Comparison of ENCODE assay signal across 10 mouse cellular contexts in genomic region chr1:152640195-152640981, GRCm38 (mm10).
A peak's percentile ranks its signal among the peaks of the same experiment; 100 is the strongest.
DNase-seq lines count a peak whose midpoint lies in the region; ATAC-seq lines count a peak whose summit lies in the region.
"Had no signal": no experiment of that assay in that cellular context is flagged by ENCODE, and none has a peak within 500 bp of the region (broad histone marks: within the 10 kb centered on the region; RNA-seq: fewer than 3 reads in every experiment).

No protein-coding gene starts in this region.

- WGBS in hindbrain, embryonic 10.5 days = 83% methylated on average over 11 of the region's 11 CpGs
- 72% methylated on average over 11 of the region's 11 CpGs for WGBS in hindbrain, embryonic 12.5 days
- WGBS in heart, embryonic 11.5 days (ENCODE audit: insufficient replicate concordance) = 43% methylated on average over 11 of the region's 11 CpGs
- 57% methylated on average over 11 of the region's 11 CpGs for WGBS in kidney, embryonic 16.5 days
- 55% methylated on average over 11 of the region's 11 CpGs for WGBS in limb, embryonic 12.5 days

- no peaks in the 10 kb centered on the region for H3K36me3 ChIP-seq in hindbrain, embryonic 10.5 days
- H3K36me3 ChIP-seq in hindbrain, embryonic 12.5 days = no peaks in the 10 kb centered on the region
- H3K36me3 ChIP-seq in heart, embryonic 11.5 days (ENCODE audit: control insufficient read depth, insufficient read depth, low read length) = no peaks in the 10 kb centered on the region
- H3K36me3 ChIP-seq in kidney, embryonic 16.5 days (ENCODE audit: insufficient read depth, low read length) = no peaks in the 10 kb centered on the region
- no peaks in the 10 kb centered on the region for H3K36me3 ChIP-seq in limb, embryonic 12.5 days
- H3K36me3 ChIP-seq: neural tube, embryonic 12.5 days had no signal

- DNase-seq in hindbrain, embryonic 10.5 days (ENCODE audit: low spot score) = no peak
- peak; percentile 69 to 83 for DNase-seq in cerebellum, postnatal 4 days (ENCODE audit: low spot score in 2 of 2)
- DNase-seq in right cerebral cortex, postnatal 25 days = peak; percentile 40
- DNase-seq in spleen, postnatal 4 days (ENCODE audit: low spot score in 2 of 2) = no peak

- 0 out of 2 replicates have a peak, but pooled peaks cover 3% of the 10 kb centered on the region for H3K27me3 ChIP-seq in hindbrain, embryonic 10.5 days (ENCODE audit: insufficient read depth, poor library complexity, severe bottlenecking)
- no peaks in the 10 kb centered on the region for H3K27me3 ChIP-seq in hindbrain, embryonic 12.5 days
- no peaks in the 10 kb centered on the region for H3K27me3 ChIP-seq in heart, embryonic 11.5 days (ENCODE audit: control insufficient read depth, insufficient read depth, low read length)
- H3K27me3 ChIP-seq in kidney, embryonic 16.5 days (ENCODE audit: insufficient read depth, low read length) = no peaks in the 10 kb centered on the region
- H3K27me3 ChIP-seq in limb, embryonic 12.5 days = no peaks in the 10 kb centered on the region
- H3K27me3 ChIP-seq: CH12.LX; neural tube, embryonic 12.5 days had no signal

- H3K4me1 ChIP-seq in hindbrain, embryonic 10.5 days (replicated peaks) = peaks cover 23% of the 10 kb centered on the region
- peaks cover 5% of the 10 kb centered on the region; the same call in 1 of the 2 replicates for H3K4me1 ChIP-seq in hindbrain, embryonic 12.5 days
- H3K4me1 ChIP-seq in heart, embryonic 11.5 days (ENCODE audit: control insufficient read depth, insufficient read depth, low read length) = peaks cover 8% of the 10 kb centered on the region
- peaks cover 14% of the 10 kb centered on the region for H3K4me1 ChIP-seq in kidney, embryonic 16.5 days (ENCODE audit: insufficient read depth, low read length)
- peaks cover 26% of the 10 kb centered on the region for H3K4me1 ChIP-seq in limb, embryonic 12.5 days (replicated peaks)
- H3K4me1 ChIP-seq: neural tube, embryonic 12.5 days had no signal

- no peak for ATAC-seq in hindbrain, embryonic 12.5 days (ENCODE audit: low FRiP score)
- ATAC-seq in heart, embryonic 11.5 days (replicated peaks; ENCODE audit: insufficient number of reproducible peaks, low FRiP score, low TSS enrichment) = no peak
- peak; percentile 79 for ATAC-seq in kidney, embryonic 16.5 days (ENCODE audit: low FRiP score, low TSS enrichment)
- ATAC-seq in limb, embryonic 12.5 days (ENCODE audit: insufficient number of reproducible peaks, insufficient read depth, low FRiP score, low TSS enrichment, low read depth) = peak; percentile 72

- H3K9ac ChIP-seq in hindbrain, embryonic 12.5 days = no peak overlapping the region
- no peak overlapping the region for H3K9ac ChIP-seq in heart, embryonic 11.5 days (ENCODE audit: low read depth, low read length)
- no peak overlapping the region for H3K9ac ChIP-seq in kidney, embryonic 16.5 days (replicated peaks; ENCODE audit: low read length)
- no peak overlapping the region for H3K9ac ChIP-seq in limb, embryonic 12.5 days (replicated peaks)
- H3K9ac ChIP-seq: neural tube, embryonic 12.5 days had no signal

- H3K9me3 ChIP-seq in hindbrain, embryonic 10.5 days = no peaks in the 10 kb centered on the region
- H3K9me3 ChIP-seq in hindbrain, embryonic 12.5 days (replicated peaks) = no peaks in the 10 kb centered on the region
- H3K9me3 ChIP-seq in heart, embryonic 11.5 days (replicated peaks; ENCODE audit: control insufficient read depth, low read length) = no peaks in the 10 kb centered on the region
- H3K9me3 ChIP-seq in kidney, embryonic 16.5 days (ENCODE audit: low read length) = no peaks in the 10 kb centered on the region
- H3K9me3 ChIP-seq in limb, embryonic 12.5 days = no peaks in the 10 kb centered on the region
- H3K9me3 ChIP-seq: neural tube, embryonic 12.5 days had no signal

- 0 out of 2 replicates have a peak overlapping the region, but pooled peaks have one; percentile 35 for H3K27ac ChIP-seq in hindbrain, embryonic 10.5 days
- H3K27ac ChIP-seq in hindbrain, embryonic 12.5 days = no peak overlapping the region
- peak overlapping the region; percentile 17; the same call in 1 of the 2 replicates for H3K27ac ChIP-seq in heart, embryonic 11.5 days (ENCODE audit: low read depth, low read length)
- peak overlapping the region; percentile 44; the same call in 1 of the 2 replicates for H3K27ac ChIP-seq in kidney, embryonic 16.5 days (ENCODE audit: low read length)
- H3K27ac ChIP-seq in limb, embryonic 12.5 days = peak overlapping the region; percentile 74
- H3K27ac ChIP-seq: neural tube, embryonic 12.5 days had no signal

- no peak overlapping the region for H3K4me2 ChIP-seq in hindbrain, embryonic 12.5 days (replicated peaks)
- no peak overlapping the region for H3K4me2 ChIP-seq in heart, embryonic 11.5 days
- H3K4me2 ChIP-seq in kidney, embryonic 16.5 days (replicated peaks; ENCODE audit: low read depth, low read length) = no peak overlapping the region
- no peak overlapping the region for H3K4me2 ChIP-seq in limb, embryonic 12.5 days
- H3K4me2 ChIP-seq: neural tube, embryonic 12.5 days had no signal

- no peak overlapping the region for H3K4me3 ChIP-seq in hindbrain, embryonic 10.5 days
- no peak overlapping the region for H3K4me3 ChIP-seq in hindbrain, embryonic 12.5 days
- H3K4me3 ChIP-seq in heart, embryonic 11.5 days (ENCODE audit: low read depth, low read length) = no peak overlapping the region
- H3K4me3 ChIP-seq in kidney, embryonic 16.5 days (ENCODE audit: low read length) = no peak overlapping the region
- no peak overlapping the region for H3K4me3 ChIP-seq in limb, embryonic 12.5 days (replicated peaks)
- H3K4me3 ChIP-seq: neural tube, embryonic 12.5 days had no signal

Comparison
In these comparisons a context has a peak if more than half of its experiments do, and no peak if none do; other contexts are left out.
1. DNase-seq: peak in cerebellum, postnatal 4 days (2 of 2) and right cerebral cortex, postnatal 25 days (single experiment); none in hindbrain, embryonic 10.5 days (single experiment) and spleen, postnatal 4 days (0 of 2).
2. ATAC-seq: peak in kidney, embryonic 16.5 days (single experiment) and limb, embryonic 12.5 days (single experiment); none in hindbrain, embryonic 12.5 days (single experiment) and heart, embryonic 11.5 days (single experiment).